Mouse (Mus musculus): ENCODE measurements around the gene Gm5861. TPM values are rescaled to one million over a fixed set of nuclear protein-coding genes. Genes with fewer than 3 reads are reported as not detected.
"Not testable (repeated sequence)": the region's sequence is repeated elsewhere in the genome, so short reads cannot be mapped to it uniquely, and the experiment has no call there.

Gene Gm5861
- polyA plus RNA-seq (2015; fragmentation: Nextera tagmentation; extraction: Ambion mirVana): not detected in 2 replicates

GRCm38 (mm10) chr5:11182772-11183171, at the start of gene Gm5861:
Gm5861 (plus strand) TSS chr5:11183072.
- 77% methylated on average over 3 of the region's 3 CpGs for WGBS
- not testable (repeated sequence) for H3K36me3 ChIP-seq; H3K4me3 ChIP-seq; H3K9ac ChIP-seq (replicated peaks); H3K4me1 ChIP-seq; H3K4me2 ChIP-seq (replicated peaks); H3K27ac ChIP-seq (replicated peaks); H3K9me3 ChIP-seq; ATAC-seq (replicated peaks); H3K27me3 ChIP-seq

DNA sequence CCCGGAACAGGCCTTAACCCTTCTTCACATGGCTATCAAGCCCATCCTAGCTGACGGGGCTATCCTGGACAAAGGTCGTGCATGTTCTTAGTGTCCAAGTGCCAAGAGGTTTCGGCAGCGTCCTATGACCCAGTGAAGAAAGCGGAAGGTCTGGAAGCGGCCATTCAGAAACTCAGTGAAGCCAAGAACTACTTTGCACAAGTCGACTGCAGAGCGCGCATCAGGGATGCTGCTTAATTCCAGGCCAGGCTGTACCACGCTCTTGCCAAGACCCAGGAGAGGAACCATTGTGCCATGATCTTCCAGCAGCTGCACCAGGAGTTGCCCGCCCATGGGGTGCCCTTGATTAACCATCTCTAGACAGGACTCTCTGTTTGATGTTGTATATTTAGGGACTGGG, 44.8 kb upstream of the Gm5861 start:
- not testable (repeated sequence) for H3K27me3 ChIP-seq; H3K4me3 ChIP-seq; H3K27ac ChIP-seq (replicated peaks); H3K9ac ChIP-seq (replicated peaks); H3K9me3 ChIP-seq; ATAC-seq (replicated peaks); H3K36me3 ChIP-seq; H3K4me1 ChIP-seq; H3K4me2 ChIP-seq (replicated peaks)
- 93% methylated on average over 12 of the region's 12 CpGs for WGBS

Other genes with a start within 250 kb of the Gm5861 start
- gene Gm8871, start 235.3 kb upstream of the Gm5861 start, polyA plus RNA-seq (2015; fragmentation: Nextera tagmentation; extraction: Ambion mirVana): not detected in 2 replicates
- not detected in 2 replicates for gene Gm8857, start 235.3 kb upstream of the Gm5861 start, polyA plus RNA-seq (2015; fragmentation: Nextera tagmentation; extraction: Ambion mirVana)
- gene Gm8879, start 55.4 kb upstream of the Gm5861 start, polyA plus RNA-seq (2015; fragmentation: Nextera tagmentation; extraction: Ambion mirVana): not detected in 2 replicates
- not detected in 2 replicates for gene Gm8890, start 73.0 kb downstream of the Gm5861 start, polyA plus RNA-seq (2015; fragmentation: Nextera tagmentation; extraction: Ambion mirVana)
- not detected in 2 replicates for gene Speer1, start 158.4 kb downstream of the Gm5861 start, polyA plus RNA-seq (2015; fragmentation: Nextera tagmentation; extraction: Ambion mirVana)
- not detected in 2 replicates for gene Gm8897, start 233.3 kb downstream of the Gm5861 start, polyA plus RNA-seq (2015; fragmentation: Nextera tagmentation; extraction: Ambion mirVana)